Mouse (Mus musculus) kidney, postnatal 14 days (tissue): ENCODE results near the gene Asb18.

Source experiments
- DNase-seq: peaks from one replicate; pipeline ENCODE4 v3.0.0; 2022; ENCODE audit warnings: mixed read lengths

Gene Asb18

GRCm38 (mm10) chr1:90014446-90014845 is at the start of gene Asb18:
Gene Asb18, minus strand, starts transcription at chr1:90014666.
- no peak for DNase-seq

GRCm38 (mm10) chr1:90060599-90060998 is 46.1 kb upstream of the Asb18 start:
- DNase-seq = peak; percentile 77

GRCm38 (mm10) chr1:90060054-90060453 is 45.6 kb upstream of the Asb18 start:
- DNase-seq = no peak

- DNase-seq = no peak
These were observed 40.5 kb upstream of the Asb18 start for GRCm38 (mm10) chr1:90054991-90055390.

GRCm38 (mm10) chr1:90051347-90051746 is 36.9 kb upstream of the Asb18 start:
- peak; percentile 51 for DNase-seq

- DNase-seq = no peak
These were observed 35.7 kb upstream of the Asb18 start for GRCm38 (mm10) chr1:90050046-90050739.

GRCm38 (mm10) chr1:90028305-90028704 is 13.8 kb upstream of the Asb18 start:
- DNase-seq = no peak

GRCm38 (mm10) chr1:90026945-90027344 is 12.5 kb upstream of the Asb18 start:
- peak; percentile 17 for DNase-seq

GRCm38 (mm10) chr1:90020336-90020735 is 5.9 kb upstream of the Asb18 start:
- no peak for DNase-seq

- no peak for DNase-seq
These were observed 3.6 kb upstream of the Asb18 start for GRCm38 (mm10) chr1:90018071-90018470.

- no peak for DNase-seq
These were observed 1.2 kb downstream of the Asb18 start for GRCm38 (mm10) chr1:90013273-90013672.

GRCm38 (mm10) chr1:90012850-90013249 is 1.6 kb downstream of the Asb18 start:
- no peak for DNase-seq

GRCm38 (mm10) chr1:90012168-90012567 is 2.3 kb downstream of the Asb18 start:
- no peak for DNase-seq

- DNase-seq = no peak
These were observed 4.4 kb downstream of the Asb18 start for GRCm38 (mm10) chr1:90010077-90010476.

- DNase-seq = no peak
These were observed 5.3 kb downstream of the Asb18 start for GRCm38 (mm10) chr1:90009188-90009587.

- DNase-seq = no peak
These were observed 7.8 kb downstream of the Asb18 start for GRCm38 (mm10) chr1:90006666-90007065.

- DNase-seq = no peak
These were observed 13.5 kb downstream of the Asb18 start for GRCm38 (mm10) chr1:90000981-90001380.

- no peak for DNase-seq
These were observed 14.6 kb downstream of the Asb18 start for GRCm38 (mm10) chr1:89999858-90000257.

- no peak for DNase-seq
These were observed 15.8 kb downstream of the Asb18 start for GRCm38 (mm10) chr1:89998696-89999095.

- DNase-seq = no peak
These were observed 16.4 kb downstream of the Asb18 start for GRCm38 (mm10) chr1:89998076-89998475.

- DNase-seq = no peak
These were observed 22.2 kb downstream of the Asb18 start for GRCm38 (mm10) chr1:89992256-89992655.

GRCm38 (mm10) chr1:89977261-89977660 is 37.2 kb downstream of the Asb18 start:
- DNase-seq = no peak

- DNase-seq = no peak
These were observed 38.1 kb downstream of the Asb18 start for GRCm38 (mm10) chr1:89976411-89976810.

- DNase-seq = no peak
These were observed 39.9 kb downstream of the Asb18 start for GRCm38 (mm10) chr1:89974541-89974940.

GRCm38 (mm10) chr1:89971848-89972247 is 42.6 kb downstream of the Asb18 start:
- DNase-seq = no peak
